Mouse (Mus musculus) MEL (cell line): ENCODE results near the gene Fscn1. TPM values are rescaled to one million over a fixed set of nuclear protein-coding genes. Genes with fewer than 3 reads are reported as not detected.

Source experiments
- DNase-seq: peaks from one replicate; pipeline ENCODE4 v3.0.0; 2011; ENCODE audit warnings: low read depth, low spot score
- H3K27ac ChIP-seq: 2 replicates; pipeline ENCODE4 v1.5.1; 2012; ENCODE audit warnings: low read depth, mild to moderate bottlenecking, control low read depth, low read length, moderate library complexity; ENCODE audit not compliant: control insufficient read depth
- H3K27me3 ChIP-seq, 2 experiments: fragments of 150-350 bp in 1 of 2; sonication (generic) in 1 of 2; 2 replicates each; pipeline ENCODE4 v1.6.1; 2012; ENCODE audit warnings: low read length in 2 of 2, mild to moderate bottlenecking in 2 of 2, improper control_type of control experiment in 1 of 2, moderate library complexity in 1 of 2; ENCODE audit not compliant: insufficient read depth in 2 of 2, control insufficient read depth in 1 of 2
- H3K36me3 ChIP-seq, 2 experiments: 2 replicates each; pipeline ENCODE4 v1.6.1; 2012 to 2014; ENCODE audit warnings: low read length in 2 of 2, improper control_type of control experiment in 1 of 2, inconsistent platforms in 1 of 2, mild to moderate bottlenecking in 1 of 2; ENCODE audit not compliant: insufficient read depth in 2 of 2, control insufficient read depth in 1 of 2
- H3K4me1 ChIP-seq, 2 experiments: fragments of 150-350 bp in 1 of 2; sonication (generic) in 1 of 2; 2 replicates each; pipeline ENCODE4 v1.6.1; 2012; ENCODE audit warnings: low read length in 2 of 2, improper control_type of control experiment in 1 of 2, mild to moderate bottlenecking in 1 of 2; ENCODE audit not compliant: insufficient read depth in 2 of 2, control insufficient read depth in 1 of 2
- H3K4me3 ChIP-seq, 2 experiments: fragments of 150-350 bp in 1 of 2; sonication (generic) in 1 of 2; 2 replicates each; pipeline ENCODE4 v1.5.1; 2012; ENCODE audit warnings: low read depth in 2 of 2, low read length in 2 of 2, mild to moderate bottlenecking in 2 of 2, moderate library complexity in 2 of 2, control low read depth in 1 of 2, improper control_type of control experiment in 1 of 2; ENCODE audit not compliant: control insufficient read depth in 1 of 2, insufficient read depth in 1 of 2
- H3K79me2 ChIP-seq: 2 replicates; pipeline ENCODE4 v1.6.1; 2012; ENCODE audit warnings: mild to moderate bottlenecking, low read length, moderate library complexity; ENCODE audit not compliant: control insufficient read depth, poor library complexity, insufficient read depth
- H3K9ac ChIP-seq: 2 replicates; pipeline ENCODE4 v1.6.1; 2012; ENCODE audit warnings: low read depth, mild to moderate bottlenecking, control low read depth, low read length, moderate library complexity; ENCODE audit not compliant: control insufficient read depth, poor library complexity, severe bottlenecking
- H3K9me3 ChIP-seq: fragments of 150-350 bp; sonication (generic); replicated peaks from 2 replicates; pipeline ENCODE4 v1.6.1; 2012; ENCODE audit warnings: mild to moderate bottlenecking, low read length, improper control_type of control experiment, moderate library complexity; ENCODE audit not compliant: insufficient read depth
- BHLHE40 ChIP-seq: IDR thresholded peaks from 2 replicates; pipeline ENCODE4 v1.6.1; 2012; ENCODE audit warnings: low read depth, mild to moderate bottlenecking, inconsistent platforms, low read length, improper control_type of control experiment, borderline replicate concordance
- CHD1 ChIP-seq: IDR thresholded peaks from 2 replicates; pipeline ENCODE4 v1.6.1; 2012; ENCODE audit warnings: low read depth, mild to moderate bottlenecking, inconsistent platforms, low read length, improper control_type of control experiment
- CHD2 ChIP-seq: IDR thresholded peaks from 2 replicates; pipeline ENCODE4 v1.6.1; 2011; ENCODE audit warnings: low read length, improper control_type of control experiment
- E2F4 ChIP-seq: IDR thresholded peaks from 2 replicates; pipeline ENCODE4 v1.6.1; 2011; ENCODE audit warnings: low read depth, low read length, improper control_type of control experiment, borderline replicate concordance
- EP300 ChIP-seq, 2 experiments: IDR thresholded peaks; 2 replicates each; pipeline ENCODE4 v1.6.1; 2011; ENCODE audit warnings: improper control_type of control experiment in 2 of 2, low read length in 2 of 2, low read depth in 1 of 2, mild to moderate bottlenecking in 1 of 2
- GABPA ChIP-seq: IDR thresholded peaks from 2 replicates; pipeline ENCODE4 v1.6.1; 2012; ENCODE audit warnings: low read depth, mild to moderate bottlenecking, inconsistent platforms, low read length, improper control_type of control experiment, moderate library complexity
- HCFC1 ChIP-seq: IDR thresholded peaks from 2 replicates; pipeline ENCODE4 v1.6.1; 2012; ENCODE audit warnings: low read depth, mild to moderate bottlenecking, inconsistent platforms, low read length, improper control_type of control experiment, moderate library complexity
- MAFK ChIP-seq: IDR thresholded peaks from 2 replicates; pipeline ENCODE4 v1.6.1; 2011; ENCODE audit warnings: low read depth, mild to moderate bottlenecking, low read length, improper control_type of control experiment, borderline replicate concordance
- MAZ ChIP-seq: IDR thresholded peaks from 2 replicates; pipeline ENCODE4 v1.6.1; 2012; ENCODE audit warnings: low read depth, mild to moderate bottlenecking, inconsistent platforms, low read length, improper control_type of control experiment
- MYB ChIP-seq: IDR thresholded peaks from 2 replicates; pipeline ENCODE4 v1.6.1; 2011; ENCODE audit warnings: mild to moderate bottlenecking, low read depth, low read length, improper control_type of control experiment
- MYC ChIP-seq: IDR thresholded peaks from 2 replicates; pipeline ENCODE4 v1.6.1; 2011; ENCODE audit warnings: low read depth, mild to moderate bottlenecking, low read length, improper control_type of control experiment, moderate library complexity
- NELFE ChIP-seq: IDR thresholded peaks from 2 replicates; pipeline ENCODE4 v1.6.1; 2011; ENCODE audit warnings: low read depth, low read length, improper control_type of control experiment
- POLR2AphosphoS2 ChIP-seq: IDR thresholded peaks from 2 replicates; pipeline ENCODE4 v1.6.1; 2011; ENCODE audit warnings: low read length, improper control_type of control experiment
- SIN3A ChIP-seq: IDR thresholded peaks from 2 replicates; pipeline ENCODE4 v1.6.1; 2012; ENCODE audit warnings: low read length, improper control_type of control experiment, inconsistent platforms
- TAL1 ChIP-seq: IDR thresholded peaks from 2 replicates; pipeline ENCODE4 v1.6.1; 2012; ENCODE audit warnings: mild to moderate bottlenecking, inconsistent platforms, low read length, moderate library complexity, mixed read lengths
- UBTF ChIP-seq: IDR thresholded peaks from 2 replicates; pipeline ENCODE4 v1.6.1; 2012; ENCODE audit warnings: low read depth, mild to moderate bottlenecking, inconsistent platforms, low read length, improper control_type of control experiment, moderate library complexity, borderline replicate concordance; ENCODE audit not compliant: insufficient read depth
- ZKSCAN1 ChIP-seq: IDR thresholded peaks from 2 replicates; pipeline ENCODE4 v1.6.1; 2012; ENCODE audit warnings: low read depth, mild to moderate bottlenecking, inconsistent platforms, low read length, improper control_type of control experiment, moderate library complexity
- ZNF384 ChIP-seq: IDR thresholded peaks from 2 replicates; pipeline ENCODE4 v1.6.1; 2012; ENCODE audit warnings: low read depth, mild to moderate bottlenecking, inconsistent platforms, low read length, improper control_type of control experiment
- polyA plus RNA-seq, 2 experiments: library from polyadenylated mRNA; stranded (reverse) in 1 of 2; unstranded in 1 of 2; fragments of >175 nt in 1 of 2; fragments of >200 nt in 1 of 2; gene quantifications; 2 replicates each; pipeline versions ENCODE4 v1.2.1 to v1.2.4; 2012; ENCODE audit warnings: low replicate concordance in 2 of 2, low read depth in 1 of 2; ENCODE audit not compliant: insufficient read length in 2 of 2, insufficient read depth in 1 of 2, missing spikeins in 1 of 2
- total RNA-seq: library from RNA; depleted of rRNA; stranded (reverse); fragments of 300-350 nt; gene quantifications from 2 replicates; pipeline ENCODE4 v1.2.3, GENCODE M21; 2012

Fscn1 gene
- total and polyA plus RNA-seq, 3 experiments, result not detected

GRCm38 (mm10) chr5:142988520-142988919 is 28.4 kb downstream of the Fscn1 start:
- Histone ChIP-seq H3K4me3 (no peak overlapping the region), H3K27ac (no peak overlapping the region), H3K9ac (no peak overlapping the region), H3K36me3 (peaks cover 0 to 6% of the 10 kb centered on the region in 2 experiments; a peak in 2 of 4 replicates), H3K27me3 (no peaks in the 10 kb centered on the region), H3K4me1 (peaks cover 0 to 24% of the 10 kb centered on the region in 2 experiments; a peak in 3 of 4 replicates), H3K9me3 (no peaks in the 10 kb centered on the region), H3K79me2 (no peaks in the 10 kb centered on the region)
- no peak for TF ChIP-seq UBTF
- TF ChIP-seq SIN3A, result no peak
- TF ChIP-seq MYC, result no peak
- TF ChIP-seq CHD2, result no peak
- no peak for TF ChIP-seq BHLHE40
- no peak for TF ChIP-seq TAL1
- TF ChIP-seq MAZ, result no peak
- TF ChIP-seq MAFK, result no peak
- TF ChIP-seq CHD1, result no peak
- no peak for TF ChIP-seq EP300 (IDR thresholded peaks at IDR 0.05; ENCODE audit: low read depth in 1 of 2, low read length in 2 of 2)
- TF ChIP-seq ZKSCAN1, result no peak
- TF ChIP-seq POLR2AphosphoS2, result no peak
- no peak for TF ChIP-seq HCFC1
- TF ChIP-seq NELFE, result no peak
- TF ChIP-seq GABPA, result no peak
- TF ChIP-seq MYB, result no peak
- no peak for TF ChIP-seq E2F4
- DNase-seq, result no peak

- Histone ChIP-seq H3K4me3 (no peak overlapping the region), H3K27ac (no peak overlapping the region), H3K36me3 (peaks cover 0 to 5% of the 10 kb centered on the region in 2 experiments; a peak in 2 of 4 replicates), H3K9me3 (no peaks in the 10 kb centered on the region), H3K27me3 (no peaks in the 10 kb centered on the region), H3K9ac (no peak overlapping the region), H3K4me1 (peaks cover 0 to 21% of the 10 kb centered on the region in 2 experiments; a peak in 2 of 4 replicates), H3K79me2 (no peaks in the 10 kb centered on the region)
- TF ChIP-seq ZNF384, result no peak
- no peak for DNase-seq
Measured at GRCm38 (mm10) chr5:142989167-142989566, 29.0 kb downstream of the Fscn1 start.
